Mouse (Mus musculus): ENCODE measurements around the gene Adamtsl1. TPM values are rescaled to one million over a fixed set of nuclear protein-coding genes. Genes with fewer than 3 reads are reported as not detected.

Gene Adamtsl1
- polyA plus RNA-seq, 1 experiment from 2014 or later, result 0.38 TPM

- H3K9ac ChIP-seq (replicated peaks), result no peak overlapping the region
- TF ChIP-seq EP300 (IDR thresholded peaks at IDR 0.05; ENCODE audit: low read depth) (no peak), CTCF (IDR thresholded peaks at IDR 0.05; ENCODE audit: low read depth) (no peak)
Observed at GRCm38 (mm10) chr4:85889877-85890598, 376.1 kb downstream of the Adamtsl1 start.

GRCm38 (mm10) chr4:85901316-85901715, 387.3 kb downstream of the Adamtsl1 start:
- H3K27me3 ChIP-seq (ENCODE audit: insufficient read depth, low read length), result no peaks in the 10 kb centered on the region
- no peak overlapping the region for H3K9ac ChIP-seq (replicated peaks)
- DNase-seq (no peak), ATAC-seq (no peak)
- no peak overlapping the region for H3K4me2 ChIP-seq (ENCODE audit: low read depth, low read length)
- no peaks in the 10 kb centered on the region for H3K36me3 ChIP-seq (replicated peaks; ENCODE audit: insufficient read depth, low read length)
- H3K4me1 ChIP-seq (ENCODE audit: insufficient read depth), result no peaks in the 10 kb centered on the region
- TF ChIP-seq CTCF (IDR thresholded peaks at IDR 0.05; ENCODE audit: low read depth) (no peak), EP300 (IDR thresholded peaks at IDR 0.05; ENCODE audit: low read depth) (no peak)
- H3K4me3 ChIP-seq (ENCODE audit: low read depth, low read length), result no peak overlapping the region
- H3K27ac ChIP-seq (ENCODE audit: low read depth), result no peak overlapping the region
- WGBS (ENCODE audit: insufficient replicate concordance), result 72% methylated on average over 4 of the region's 4 CpGs
- no peaks in the 10 kb centered on the region for H3K9me3 ChIP-seq (ENCODE audit: low read length)

More at GRCm38 (mm10) chr4:85889877-85890598, 376.1 kb downstream of the Adamtsl1 start:
- 56% methylated on average over 2 of the region's 2 CpGs for WGBS (ENCODE audit: insufficient replicate concordance)
- no peaks in the 10 kb centered on the region for H3K9me3 ChIP-seq (ENCODE audit: low read length)
- no peak overlapping the region for H3K4me3 ChIP-seq (ENCODE audit: low read depth, low read length)
- ATAC-seq, result no peak
- H3K36me3 ChIP-seq (replicated peaks; ENCODE audit: insufficient read depth, low read length), result no peaks in the 10 kb centered on the region
- no peak overlapping the region for H3K4me2 ChIP-seq (ENCODE audit: low read depth, low read length)
- no peak for DNase-seq
- no peaks in the 10 kb centered on the region for H3K4me1 ChIP-seq (ENCODE audit: insufficient read depth)
- H3K27me3 ChIP-seq (ENCODE audit: insufficient read depth, low read length), result no peaks in the 10 kb centered on the region
- H3K27ac ChIP-seq (ENCODE audit: low read depth), result no peak overlapping the region

- WGBS (ENCODE audit: insufficient replicate concordance), result 74% methylated on average over 5 of the region's 5 CpGs
- H3K4me3 ChIP-seq (ENCODE audit: low read depth, low read length), result no peak overlapping the region
- no peaks in the 10 kb centered on the region for H3K4me1 ChIP-seq (ENCODE audit: insufficient read depth)
- H3K36me3 ChIP-seq (replicated peaks; ENCODE audit: insufficient read depth, low read length), result no peaks in the 10 kb centered on the region
- no peak overlapping the region for H3K4me2 ChIP-seq (ENCODE audit: low read depth, low read length)
- H3K9ac ChIP-seq (replicated peaks), result no peak overlapping the region
- no peak for DNase-seq
- TF ChIP-seq EP300 (IDR thresholded peaks at IDR 0.05; ENCODE audit: low read depth) (no peak), CTCF (IDR thresholded peaks at IDR 0.05; ENCODE audit: low read depth) (no peak)
- no peak for ATAC-seq
- H3K27me3 ChIP-seq (ENCODE audit: insufficient read depth, low read length), result no peaks in the 10 kb centered on the region
- H3K27ac ChIP-seq (ENCODE audit: low read depth), result no peak overlapping the region
- H3K9me3 ChIP-seq (ENCODE audit: low read length), result no peaks in the 10 kb centered on the region
Observed at GRCm38 (mm10) chr4:85904217-85904616, 390.2 kb downstream of the Adamtsl1 start.

GRCm38 (mm10) chr4:85916034-85916433, 402.1 kb downstream of the Adamtsl1 start:
- Histone ChIP-seq H3K27me3 (ENCODE audit: insufficient read depth, low read length) (no peaks in the 10 kb centered on the region), H3K4me1 (ENCODE audit: insufficient read depth) (no peaks in the 10 kb centered on the region), H3K27ac (ENCODE audit: low read depth) (no peak overlapping the region), H3K9me3 (ENCODE audit: low read length) (no peaks in the 10 kb centered on the region), H3K36me3 (replicated peaks; ENCODE audit: insufficient read depth, low read length) (no peaks in the 10 kb centered on the region), H3K4me3 (ENCODE audit: low read depth, low read length) (no peak overlapping the region), H3K4me2 (ENCODE audit: low read depth, low read length) (no peak overlapping the region), H3K9ac (replicated peaks) (no peak overlapping the region)
- WGBS (ENCODE audit: insufficient replicate concordance), result 58% methylated on average over 2 of the region's 2 CpGs
- ATAC-seq, result no peak
- TF ChIP-seq EP300 (IDR thresholded peaks at IDR 0.05; ENCODE audit: low read depth), result no peak
- no peak for TF ChIP-seq CTCF (IDR thresholded peaks at IDR 0.05; ENCODE audit: low read depth)
- DNase-seq, result no peak

GRCm38 (mm10) chr4:85918366-85918765, 404.4 kb downstream of the Adamtsl1 start:
- Histone ChIP-seq H3K36me3 (replicated peaks; ENCODE audit: insufficient read depth, low read length) (no peaks in the 10 kb centered on the region), H3K4me3 (ENCODE audit: low read depth, low read length) (no peak overlapping the region), H3K27ac (ENCODE audit: low read depth) (no peak overlapping the region), H3K9me3 (ENCODE audit: low read length) (no peaks in the 10 kb centered on the region), H3K4me2 (ENCODE audit: low read depth, low read length) (no peak overlapping the region), H3K9ac (replicated peaks) (no peak overlapping the region), H3K27me3 (ENCODE audit: insufficient read depth, low read length) (no peaks in the 10 kb centered on the region), H3K4me1 (ENCODE audit: insufficient read depth) (no peaks in the 10 kb centered on the region)
- WGBS (ENCODE audit: insufficient replicate concordance), result 72% methylated on average over 4 of the region's 4 CpGs
- no peak for DNase-seq
- no peak for ATAC-seq
- TF ChIP-seq EP300 (IDR thresholded peaks at IDR 0.05; ENCODE audit: low read depth) (no peak), CTCF (IDR thresholded peaks at IDR 0.05; ENCODE audit: low read depth) (no peak)

GRCm38 (mm10) chr4:85920474-85920873, 406.5 kb downstream of the Adamtsl1 start:
- DNase-seq (no peak), ATAC-seq (no peak)
- Histone ChIP-seq H3K9me3 (ENCODE audit: low read length) (no peaks in the 10 kb centered on the region), H3K4me1 (ENCODE audit: insufficient read depth) (no peaks in the 10 kb centered on the region), H3K27ac (ENCODE audit: low read depth) (no peak overlapping the region), H3K36me3 (replicated peaks; ENCODE audit: insufficient read depth, low read length) (no peaks in the 10 kb centered on the region), H3K27me3 (ENCODE audit: insufficient read depth, low read length) (no peaks in the 10 kb centered on the region), H3K9ac (replicated peaks) (no peak overlapping the region), H3K4me3 (ENCODE audit: low read depth, low read length) (no peak overlapping the region), H3K4me2 (ENCODE audit: low read depth, low read length) (no peak overlapping the region)
- 52% methylated on average over 3 of the region's 3 CpGs for WGBS (ENCODE audit: insufficient replicate concordance)
- TF ChIP-seq EP300 (IDR thresholded peaks at IDR 0.05; ENCODE audit: low read depth) (no peak), CTCF (IDR thresholded peaks at IDR 0.05; ENCODE audit: low read depth) (no peak)

Data from liver, postnatal 0 days (tissue).